Mouse (Mus musculus): ENCODE measurements around the gene Atg5.

Atg5 gene

GRCm38 (mm10) chr10:44353467-44353866 lies 85.3 kb downstream of the Atg5 start:
- no peak for DNase-seq (ENCODE audit: low spot score in 2 of 2)

- no peak for DNase-seq (ENCODE audit: low spot score in 2 of 2)
These were observed 86.2 kb downstream of the Atg5 start for GRCm38 (mm10) chr10:44354393-44354792.

- DNase-seq (ENCODE audit: low spot score in 2 of 2), result no peak
These were observed 87.1 kb downstream of the Atg5 start for GRCm38 (mm10) chr10:44355216-44355615.

GRCm38 (mm10) chr10:44356625-44357024 lies 88.5 kb downstream of the Atg5 start:
- DNase-seq (ENCODE audit: low spot score in 2 of 2), result no peak

GRCm38 (mm10) chr10:44357316-44357715 lies 89.2 kb downstream of the Atg5 start:
- DNase-seq (ENCODE audit: low spot score in 2 of 2), result no peak

GRCm38 (mm10) chr10:44358816-44359215 lies 90.7 kb downstream of the Atg5 start:
- DNase-seq (ENCODE audit: low spot score in 2 of 2), result no peak

GRCm38 (mm10) chr10:44360632-44361031 lies 92.5 kb downstream of the Atg5 start:
- no peak for DNase-seq (ENCODE audit: low spot score in 2 of 2)

- no peak for DNase-seq (ENCODE audit: low spot score in 2 of 2)
These were observed 94.3 kb downstream of the Atg5 start for GRCm38 (mm10) chr10:44362435-44362834.

- DNase-seq (ENCODE audit: low spot score in 2 of 2), result no peak
These were observed 94.7 kb downstream of the Atg5 start for GRCm38 (mm10) chr10:44362846-44363245.

- DNase-seq (ENCODE audit: low spot score in 2 of 2), result no peak
These were observed 98.0 kb downstream of the Atg5 start for GRCm38 (mm10) chr10:44366186-44366585.

- DNase-seq (ENCODE audit: low spot score in 2 of 2), result no peak
These were observed 98.9 kb downstream of the Atg5 start for GRCm38 (mm10) chr10:44367043-44367442.

GRCm38 (mm10) chr10:44368596-44368995 lies 100.4 kb downstream of the Atg5 start:
- no peak for DNase-seq (ENCODE audit: low spot score in 2 of 2)

GRCm38 (mm10) chr10:44370666-44371065 lies 102.5 kb downstream of the Atg5 start:
- DNase-seq (ENCODE audit: low spot score in 2 of 2), result no peak

- DNase-seq (ENCODE audit: low spot score in 2 of 2), result no peak
These were observed 104.1 kb downstream of the Atg5 start for GRCm38 (mm10) chr10:44372210-44372609.

- DNase-seq (ENCODE audit: low spot score in 2 of 2), result no peak
These were observed 106.5 kb downstream of the Atg5 start for GRCm38 (mm10) chr10:44374678-44375077.

- DNase-seq (ENCODE audit: low spot score in 2 of 2), result no peak
These were observed 107.3 kb downstream of the Atg5 start for GRCm38 (mm10) chr10:44375501-44375900.

- peak; percentile 27 to 51 for DNase-seq (ENCODE audit: low spot score in 2 of 2)
These were observed 109.7 kb downstream of the Atg5 start for GRCm38 (mm10) chr10:44377821-44378220.

- DNase-seq (ENCODE audit: low spot score in 2 of 2), result no peak
These were observed 110.2 kb downstream of the Atg5 start for GRCm38 (mm10) chr10:44378403-44378802.

GRCm38 (mm10) chr10:44380476-44381208 lies 112.5 kb downstream of the Atg5 start:
- DNase-seq (ENCODE audit: low spot score in 2 of 2), result peak; percentile 62 to 70

GRCm38 (mm10) chr10:44381397-44381796 lies 113.2 kb downstream of the Atg5 start:
- no peak for DNase-seq (ENCODE audit: low spot score in 2 of 2)

- no peak for DNase-seq (ENCODE audit: low spot score in 2 of 2)
These were observed 113.8 kb downstream of the Atg5 start for GRCm38 (mm10) chr10:44381948-44382347.

GRCm38 (mm10) chr10:44383213-44383612 lies 115.1 kb downstream of the Atg5 start:
- DNase-seq (ENCODE audit: low spot score in 2 of 2), result no peak

GRCm38 (mm10) chr10:44385227-44385626 lies 117.1 kb downstream of the Atg5 start:
- DNase-seq (ENCODE audit: low spot score in 2 of 2), result no peak

- DNase-seq (ENCODE audit: low spot score in 2 of 2), result no peak
These were observed 120.6 kb downstream of the Atg5 start for GRCm38 (mm10) chr10:44388706-44389233.

All from right cerebral cortex, postnatal 36 days (tissue).